8 mouse cellular contexts compared by ENCODE assay signal in the genomic region with DNA sequence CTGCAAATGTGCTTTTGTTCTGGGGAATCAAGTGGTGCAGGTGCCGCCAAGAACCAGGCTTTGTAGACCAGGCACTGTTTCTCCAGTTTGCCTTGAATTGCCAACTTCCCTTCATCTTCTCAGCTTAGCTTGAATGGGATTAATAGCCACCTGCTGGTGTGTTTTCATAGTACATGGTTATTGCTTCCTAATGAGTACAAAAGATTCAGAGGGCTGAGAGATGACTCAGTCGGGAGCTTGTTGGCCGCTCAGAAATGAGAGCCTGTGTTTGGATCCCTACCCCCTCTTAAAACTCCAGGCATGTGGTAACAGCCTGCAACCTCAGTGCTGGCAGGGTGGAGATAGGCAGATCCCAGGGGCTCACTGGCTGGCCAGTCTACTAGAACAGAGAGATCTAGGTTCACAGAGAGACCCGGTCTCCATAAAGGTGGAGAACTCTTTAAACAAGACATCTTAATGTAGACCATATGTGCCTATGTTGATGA.
DNase-seq lines count a peak whose midpoint lies in the region; ATAC-seq lines count a peak whose summit lies in the region.

No protein-coding gene starts in this region.

- peaks cover 4% of the 10 kb centered on the region; the same call in 1 of the 2 replicates for H3K4me1 ChIP-seq in embryonic facial prominence, embryonic 10.5 days
- no peaks in the 10 kb centered on the region for H3K4me1 ChIP-seq in midbrain, embryonic 14.5 days (ENCODE audit: control insufficient read depth, insufficient read depth, low read length)

- H3K4me3 ChIP-seq in embryonic facial prominence, embryonic 10.5 days = no peak overlapping the region
- H3K4me3 ChIP-seq in midbrain, embryonic 14.5 days (replicated peaks; ENCODE audit: low read depth, low read length) = no peak overlapping the region

- peak; percentile 13 to 37 for DNase-seq in left cerebral cortex, adult 9 months (ENCODE audit: low spot score in 2 of 2)
- no peak for DNase-seq in left cerebral cortex, adult 18-20 months (ENCODE audit: low spot score in 2 of 2)
- DNase-seq in adrenal gland, postnatal 14 days = peak; percentile 58
- peak; percentile 10 for DNase-seq in embryonic facial prominence, embryonic 10.5 days (ENCODE audit: low spot score)
- peak; percentile 67 to 70 for DNase-seq in heart, adult 9 months (ENCODE audit: low spot score in 2 of 2)
- DNase-seq in midbrain, embryonic 14.5 days = peak; percentile 50
- DNase-seq in natural killer cell, adult 2 months (ENCODE audit: low spot score in 2 of 2) = no peak
- DNase-seq in spleen, postnatal 4 days (ENCODE audit: low spot score in 2 of 2) = no peak

- H3K9ac ChIP-seq in midbrain, embryonic 14.5 days (replicated peaks; ENCODE audit: low read length) = no peak overlapping the region

- no peak overlapping the region for H3K27ac ChIP-seq in embryonic facial prominence, embryonic 10.5 days (replicated peaks)
- H3K27ac ChIP-seq in midbrain, embryonic 14.5 days (replicated peaks; ENCODE audit: low read depth, low read length) = no peak overlapping the region

- H3K36me3 ChIP-seq in embryonic facial prominence, embryonic 10.5 days (replicated peaks) = no peaks in the 10 kb centered on the region
- no peaks in the 10 kb centered on the region for H3K36me3 ChIP-seq in midbrain, embryonic 14.5 days (ENCODE audit: control insufficient read depth, insufficient read depth, low read length)

- H3K4me2 ChIP-seq in midbrain, embryonic 14.5 days (ENCODE audit: low read length) = no peak overlapping the region

- no peak for ATAC-seq in midbrain, embryonic 14.5 days (ENCODE audit: low FRiP score, low TSS enrichment)

- no peaks in the 10 kb centered on the region for H3K27me3 ChIP-seq in embryonic facial prominence, embryonic 10.5 days (replicated peaks; ENCODE audit: low read depth, poor library complexity, severe bottlenecking)
- no peaks in the 10 kb centered on the region for H3K27me3 ChIP-seq in midbrain, embryonic 14.5 days (ENCODE audit: control insufficient read depth, insufficient read depth, low read length)

- no peaks in the 10 kb centered on the region for H3K9me3 ChIP-seq in embryonic facial prominence, embryonic 10.5 days
- H3K9me3 ChIP-seq in midbrain, embryonic 14.5 days (ENCODE audit: control insufficient read depth, low read length) = no peaks in the 10 kb centered on the region

- WGBS in embryonic facial prominence, embryonic 10.5 days = 51% methylated on average over 4 of the region's 4 CpGs
- WGBS in midbrain, embryonic 14.5 days = 22% methylated on average over 4 of the region's 4 CpGs

Comparison
In these comparisons a context has a peak if more than half of its experiments do, and no peak if none do; other contexts are left out.
1. DNase-seq: peak in left cerebral cortex, adult 9 months (2 of 2), adrenal gland, postnatal 14 days (single experiment), embryonic facial prominence, embryonic 10.5 days (single experiment), heart, adult 9 months (2 of 2) and midbrain, embryonic 14.5 days (single experiment); none in left cerebral cortex, adult 18-20 months (0 of 2), natural killer cell, adult 2 months (0 of 2) and spleen, postnatal 4 days (0 of 2).